Mouse (Mus musculus) regulatory T cell (primary cell): ENCODE measurements around the gene Pcsk5.

Source experiments
- in situ Hi-C: fragments of 300-600 bp; cut with MboI, MseI; formaldehyde crosslinking; loops from one replicate; pipeline ENCODE4 v1.15.1; 2025; ENCODE audit warnings: high pct_unique_total_duplicates

Pcsk5 gene

DNA sequence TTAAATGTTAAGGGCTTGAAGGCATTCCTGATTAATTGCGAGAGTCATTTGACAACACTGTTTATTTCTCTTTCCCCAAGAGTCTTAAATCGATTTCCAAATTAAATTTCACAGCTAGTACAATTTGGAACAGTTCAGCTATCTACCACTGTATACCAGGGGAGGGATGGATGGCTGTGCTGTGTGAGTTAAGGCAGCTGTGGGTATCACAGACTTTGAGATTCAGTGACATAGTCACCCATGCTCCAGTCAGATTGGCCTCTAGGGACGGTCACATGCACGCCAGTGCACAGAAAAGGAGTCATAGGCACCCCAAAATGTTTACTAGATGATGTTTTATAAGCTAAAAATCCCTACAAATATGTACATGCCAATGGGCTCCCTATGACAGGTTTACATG, 260.0 kb downstream of the Pcsk5 start:
- in situ Hi-C loops, result no loop called here

DNA sequence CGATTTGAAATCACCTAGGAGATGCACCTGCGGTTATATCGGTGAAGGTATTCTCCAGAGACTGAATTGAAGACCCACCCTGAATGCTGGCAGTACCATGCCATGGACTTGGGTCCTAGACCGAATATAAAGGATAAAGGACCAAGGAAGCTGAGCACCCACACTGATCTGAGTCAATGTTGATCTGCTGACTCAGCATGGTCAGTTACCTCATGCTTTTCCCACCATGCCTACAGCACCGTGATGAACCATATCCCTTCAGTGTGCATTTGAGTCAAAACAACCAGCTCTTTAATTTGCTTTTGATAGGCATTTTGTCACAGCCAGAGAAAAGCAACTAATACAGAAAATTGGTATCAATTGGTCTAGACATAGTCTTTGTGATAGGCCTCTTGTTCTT, 262.9 kb downstream of the Pcsk5 start:
- in situ Hi-C loops, result no loop called here

DNA sequence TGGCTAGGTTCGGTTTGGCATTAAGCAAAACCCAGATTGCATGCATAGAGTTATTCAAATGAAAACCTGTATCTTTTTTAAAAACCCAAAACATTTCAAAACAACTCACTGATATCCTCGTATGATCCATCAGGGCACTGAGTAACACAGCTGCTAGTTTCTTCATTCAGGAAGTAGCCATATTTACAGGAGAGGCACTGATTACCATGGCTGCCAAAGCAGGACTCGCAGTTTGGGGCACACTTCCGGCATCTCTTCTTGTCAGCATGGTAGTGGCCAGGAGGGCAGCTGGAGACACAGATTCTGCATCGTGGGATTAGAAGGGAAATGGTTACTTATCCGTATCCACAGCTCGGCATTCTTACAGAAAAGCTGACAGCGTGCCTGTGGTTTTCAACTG, 265.1 kb downstream of the Pcsk5 start:
- in situ Hi-C loops, result no loop called here

DNA sequence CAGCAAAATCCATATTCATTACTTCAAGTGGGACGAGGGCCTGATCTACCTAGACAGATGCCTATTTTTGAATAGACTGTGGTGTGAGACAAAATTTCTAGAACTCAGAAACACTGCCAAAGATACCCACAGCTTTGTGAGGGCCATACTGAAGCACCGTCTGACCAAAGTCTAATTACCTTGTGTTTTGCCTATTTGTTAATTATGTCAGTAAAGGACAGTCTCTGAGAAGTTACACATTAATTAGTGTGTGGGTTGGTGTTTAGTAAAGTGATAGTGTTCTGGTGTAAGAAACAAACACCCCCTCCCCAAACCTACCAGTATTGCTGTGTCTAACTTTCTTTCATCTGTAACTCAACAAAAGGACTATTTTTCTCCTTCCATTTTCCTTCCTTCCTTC, 266.5 kb downstream of the Pcsk5 start:
- in situ Hi-C loops, result no loop called here

DNA sequence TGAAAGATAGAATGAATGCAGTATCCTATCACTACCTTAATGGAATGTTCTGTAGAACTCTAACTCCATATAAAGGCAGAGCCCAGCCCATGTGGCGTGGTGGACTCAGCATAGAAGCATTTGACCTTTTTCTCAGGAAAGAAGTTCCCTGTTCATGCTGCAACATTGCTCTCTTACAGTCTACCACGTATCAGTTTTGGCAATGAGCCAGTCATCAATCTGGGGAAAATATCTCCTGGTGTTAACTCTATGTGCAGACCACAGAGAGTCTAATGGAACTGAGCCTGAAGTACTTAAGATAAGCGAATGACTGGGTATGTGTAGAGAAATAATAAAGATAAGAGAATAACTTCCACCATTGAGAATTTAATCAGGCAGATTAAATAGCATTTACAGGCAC, 270.2 kb downstream of the Pcsk5 start:
- in situ Hi-C loops, result no loop called here

DNA sequence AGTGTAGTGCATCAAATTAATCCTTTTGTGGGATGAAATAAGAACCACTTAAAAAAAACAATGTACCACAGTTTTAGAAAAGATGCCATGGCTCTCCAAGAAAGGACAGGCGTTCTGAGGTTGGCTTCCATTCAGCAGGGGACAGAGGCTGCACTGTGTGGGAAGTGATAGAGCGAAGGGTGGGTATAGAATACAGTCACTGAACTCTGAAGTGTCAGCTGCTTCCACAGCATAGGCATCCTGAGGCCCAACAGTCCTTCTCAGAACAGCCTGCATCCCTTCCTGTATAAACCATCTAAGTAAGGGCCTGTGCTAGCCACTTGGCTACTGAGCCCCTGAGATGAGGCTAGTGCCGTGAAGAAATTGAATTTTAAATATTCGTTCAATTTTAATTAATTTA, 271.3 kb downstream of the Pcsk5 start:
- in situ Hi-C loops, result no loop called here

DNA sequence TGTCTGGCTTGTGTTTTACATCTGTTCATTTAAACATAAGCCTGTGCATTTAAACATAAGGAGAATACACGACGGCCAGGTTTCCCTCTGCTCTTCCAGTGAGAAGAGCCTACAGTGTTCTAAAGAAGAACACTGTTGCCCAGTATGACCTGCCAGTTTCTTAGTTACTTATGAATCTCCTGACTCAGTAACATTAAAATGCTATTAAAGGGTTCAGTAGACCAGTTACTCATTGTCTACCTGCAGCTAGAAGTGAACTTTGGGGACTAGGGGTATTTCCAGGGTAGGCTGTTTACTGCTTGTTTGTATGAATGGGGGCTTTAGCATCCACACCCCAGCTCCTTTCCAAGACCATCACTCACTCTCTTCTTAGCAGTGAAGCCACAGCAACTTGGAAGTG, 278.7 kb downstream of the Pcsk5 start:
- in situ Hi-C loops, result no loop called here

DNA sequence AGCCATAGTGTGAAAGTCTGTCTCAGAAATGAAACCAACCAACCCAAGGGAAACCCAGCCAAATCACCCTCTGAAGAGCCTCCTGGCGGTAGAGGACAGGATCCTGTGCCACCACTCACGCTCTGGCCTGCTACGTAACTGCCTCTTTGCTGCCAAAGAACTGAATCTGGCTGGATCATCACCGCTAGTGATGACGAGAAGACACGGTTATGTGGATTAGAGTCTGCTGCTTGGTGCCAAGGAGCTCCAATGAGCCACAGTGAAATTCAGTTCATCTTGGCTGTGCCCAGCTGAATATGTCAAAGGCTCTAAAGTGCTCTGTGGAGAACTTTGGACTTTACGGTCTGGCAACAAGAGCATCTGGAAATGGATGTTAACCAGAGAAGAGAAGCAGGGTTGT, 282.3 kb downstream of the Pcsk5 start:
- in situ Hi-C loops, result no loop called here

DNA sequence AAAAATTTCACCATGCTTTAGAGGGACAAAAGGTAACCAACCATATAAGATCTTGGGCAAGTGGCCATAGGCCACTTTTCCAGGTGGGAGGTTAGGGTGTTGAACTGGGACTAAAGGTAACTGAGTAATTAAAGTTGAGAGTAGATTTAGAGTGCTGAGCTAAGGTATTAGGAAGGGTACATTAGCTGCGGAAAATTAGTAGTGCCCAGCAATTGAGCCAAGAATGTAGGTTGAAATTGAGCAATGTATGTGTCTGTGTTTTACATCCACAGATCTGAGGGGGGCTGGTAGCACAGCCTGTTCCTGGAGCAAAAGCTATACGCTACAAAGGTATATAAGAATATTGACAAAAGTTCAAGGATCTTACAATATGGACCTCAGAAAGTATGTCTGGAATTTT, 282.9 kb downstream of the Pcsk5 start:
- in situ Hi-C loops, result no loop called here

DNA sequence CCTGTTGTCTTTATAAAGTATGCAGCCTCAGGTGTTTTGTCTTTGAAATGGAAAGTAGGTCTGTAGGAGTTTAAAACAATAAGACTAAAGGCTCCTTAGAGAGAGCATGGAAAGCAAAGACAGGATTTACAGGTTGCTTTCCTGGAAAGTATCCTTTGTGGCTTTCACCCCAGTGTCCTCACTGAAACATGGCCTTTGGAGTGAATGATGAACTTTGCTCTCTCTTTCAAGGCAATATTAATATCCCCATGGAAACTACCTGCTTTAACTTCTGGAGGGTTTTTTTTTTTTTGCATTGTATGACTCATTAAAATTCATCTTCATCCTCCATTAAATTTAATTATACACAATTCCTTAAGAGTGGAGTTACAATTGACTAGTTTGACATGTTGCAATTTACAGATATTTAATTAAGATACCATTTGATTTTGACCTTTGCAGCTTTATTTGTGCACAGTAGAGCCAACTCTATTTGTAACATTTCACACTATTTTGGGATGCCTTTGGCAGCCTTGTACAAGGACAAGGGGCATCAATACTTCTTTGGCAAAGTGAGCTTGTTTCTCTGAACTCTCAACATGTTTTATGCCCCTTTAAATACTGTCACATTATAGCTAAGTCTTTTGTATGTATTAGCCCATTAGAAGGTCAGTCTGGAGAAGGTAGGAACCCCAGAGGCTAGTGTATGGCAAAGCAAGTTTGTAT, 283.9 kb downstream of the Pcsk5 start:
- in situ Hi-C loops, result no loop called here

DNA sequence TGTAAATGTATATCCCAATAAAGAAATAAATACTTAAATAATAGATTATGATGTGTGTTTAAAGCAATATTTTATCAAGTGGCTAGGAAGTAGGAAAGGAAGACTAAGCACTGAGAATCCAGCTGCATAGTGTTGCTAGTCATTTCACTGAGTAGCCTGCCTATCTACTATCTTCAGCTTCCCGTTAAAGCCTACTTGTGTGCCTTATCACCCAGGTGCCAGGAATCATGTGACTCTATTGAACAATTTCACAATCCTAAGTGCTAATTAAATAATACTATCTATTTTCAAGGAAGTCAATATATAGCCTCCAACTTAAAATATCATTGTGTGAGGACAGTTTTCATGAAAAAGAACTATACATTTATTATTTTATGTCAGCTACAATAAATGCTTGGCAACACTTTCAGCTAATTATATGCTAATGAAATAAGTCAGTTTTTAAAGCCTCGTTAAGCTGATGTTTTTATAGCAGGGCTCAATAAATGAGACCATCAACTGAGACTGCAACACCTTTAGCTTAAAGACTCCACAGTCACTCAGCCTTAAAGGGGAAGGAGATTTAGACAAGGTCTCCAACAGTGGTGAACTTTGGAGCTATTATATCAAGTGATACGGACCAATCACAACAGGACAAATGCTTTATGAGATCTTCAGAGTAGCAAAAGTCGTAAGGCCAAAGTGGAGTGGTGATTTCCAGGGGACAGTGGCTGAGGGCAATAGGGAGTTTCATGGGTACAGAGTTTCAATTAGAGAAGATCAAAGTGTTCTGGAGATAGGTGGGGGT, 308.5 kb downstream of the Pcsk5 start:
- in situ Hi-C loops, result no loop called here

DNA sequence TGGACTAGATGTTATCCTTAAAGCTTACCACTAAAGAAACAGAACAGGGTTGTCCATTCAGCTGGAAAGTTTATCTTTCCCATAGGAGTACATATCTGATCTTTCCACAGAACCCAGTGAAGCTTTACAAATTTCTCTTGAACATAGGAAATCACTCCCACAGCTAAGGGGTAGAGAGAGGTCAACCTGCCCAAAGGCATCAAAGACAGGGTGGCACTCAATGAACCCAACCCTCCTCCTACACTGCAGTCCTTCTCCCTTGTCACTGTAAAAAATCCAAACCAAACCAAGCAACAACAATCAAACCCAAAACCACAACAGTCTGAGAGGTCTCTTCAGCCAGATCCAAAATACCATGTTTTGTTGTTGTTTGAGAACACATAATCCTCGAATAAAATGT, 311.9 kb downstream of the Pcsk5 start:
- in situ Hi-C loops, result no loop called here

DNA sequence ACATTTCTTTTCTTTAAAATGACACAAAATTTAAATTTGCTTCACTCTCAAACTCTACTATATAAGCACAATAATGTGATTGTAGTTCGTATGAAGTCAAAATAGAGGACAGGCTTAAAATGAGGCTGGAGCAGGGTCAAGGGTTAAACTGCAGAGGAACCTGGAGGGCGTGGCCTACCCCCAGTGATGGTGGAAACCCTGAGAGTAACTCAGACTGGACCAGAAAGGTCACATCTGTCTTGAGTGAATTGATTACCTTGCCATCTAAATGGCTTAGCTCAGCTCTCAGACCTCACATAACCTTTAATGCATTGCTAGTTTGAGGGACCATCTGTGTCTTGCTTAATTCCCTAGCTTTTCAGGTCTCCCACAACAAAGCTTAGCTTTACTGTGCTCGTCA, 323.0 kb downstream of the Pcsk5 start:
- in situ Hi-C loops, result no loop called here

DNA sequence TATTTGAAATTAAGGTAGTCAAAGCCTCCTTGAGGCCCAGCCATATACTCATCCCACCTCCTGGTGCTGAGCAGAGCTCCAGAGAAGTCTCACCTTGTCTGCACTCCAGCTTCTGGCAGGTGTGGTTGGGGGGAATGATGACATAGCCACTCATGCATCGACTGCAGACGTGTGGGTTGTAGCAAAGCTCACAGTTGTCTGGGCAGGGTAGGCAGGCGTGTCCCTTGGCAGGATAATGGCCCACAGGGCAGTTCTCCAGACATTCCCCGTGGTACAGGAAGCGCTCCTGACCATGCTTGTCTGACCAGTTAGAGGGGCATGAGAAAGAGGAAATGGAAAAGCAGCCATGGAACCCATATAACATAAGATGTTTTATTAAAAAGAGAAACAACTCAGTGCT, 326.1 kb downstream of the Pcsk5 start:
- in situ Hi-C loops, result no loop called here

DNA sequence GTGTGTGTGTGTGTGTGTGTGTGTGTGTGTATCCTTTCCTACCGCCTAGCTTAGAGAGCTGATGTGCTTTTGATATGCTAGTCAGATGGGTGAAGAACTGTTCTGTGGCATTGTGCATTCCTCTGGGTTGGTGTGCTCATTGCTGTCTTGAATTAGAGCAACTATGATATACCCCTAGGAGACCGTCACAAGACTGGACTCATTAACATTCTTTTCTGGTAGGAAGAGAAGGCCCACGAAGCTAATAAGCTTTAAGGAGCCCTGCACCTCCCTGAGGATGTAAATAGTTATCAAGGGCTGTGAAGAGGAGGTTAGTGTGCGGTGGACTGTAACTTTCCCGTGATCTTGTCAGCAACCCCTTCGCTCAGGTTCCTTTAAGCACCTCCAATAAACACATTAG, 333.2 kb downstream of the Pcsk5 start:
- in situ Hi-C loops, result no loop called here

DNA sequence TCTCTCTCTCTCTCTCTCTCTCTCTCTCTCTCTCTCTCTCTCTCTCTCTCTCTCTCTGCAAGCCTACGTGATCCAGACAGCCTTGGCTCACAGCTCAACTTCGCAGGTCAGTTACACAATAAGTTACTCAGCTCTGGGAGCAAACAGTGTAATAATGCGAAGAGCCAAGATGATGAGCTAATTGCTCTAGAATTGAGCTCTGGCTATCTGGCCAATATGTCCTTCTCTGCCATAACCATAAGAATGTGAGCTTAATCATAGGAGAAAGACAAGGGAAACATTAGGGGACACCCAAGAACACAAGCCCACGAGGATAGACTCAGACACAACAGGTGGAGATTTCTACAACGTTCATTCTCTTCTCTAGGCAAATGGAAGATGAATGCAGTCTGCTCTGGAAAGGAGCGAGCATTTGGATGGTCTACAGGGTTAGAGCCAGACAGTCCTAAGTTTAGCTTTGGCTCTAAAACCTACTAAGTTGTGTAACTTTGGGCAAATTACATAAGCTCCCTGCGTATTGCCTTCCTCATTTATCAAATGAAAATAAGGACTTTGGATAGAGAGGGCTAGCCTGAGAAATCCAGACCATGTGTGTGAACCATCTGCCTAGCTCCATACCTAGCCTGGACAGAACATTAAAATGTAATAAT, 338.7 kb downstream of the Pcsk5 start:
- in situ Hi-C loops, result no loop called here

DNA sequence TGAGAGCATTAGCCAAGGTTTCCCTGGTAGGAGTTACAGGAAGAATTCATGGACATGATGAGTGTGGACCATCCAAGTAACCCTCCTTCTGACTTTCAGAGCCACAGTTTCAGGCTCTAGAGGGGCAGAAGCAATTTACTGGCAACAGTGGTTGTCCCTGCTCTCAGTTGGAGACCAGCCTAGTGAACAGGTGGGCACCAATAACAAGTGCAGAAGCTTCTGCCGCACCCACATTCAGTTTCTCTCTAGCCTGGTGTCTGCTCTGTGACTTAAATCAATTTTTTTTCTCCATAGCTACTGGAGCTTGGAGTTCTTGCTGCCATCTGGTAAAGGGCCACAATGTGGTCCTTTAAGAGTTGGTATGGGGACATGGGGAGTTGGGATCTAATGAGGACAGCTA, 341.3 kb downstream of the Pcsk5 start:
- in situ Hi-C loops, result no loop called here

DNA sequence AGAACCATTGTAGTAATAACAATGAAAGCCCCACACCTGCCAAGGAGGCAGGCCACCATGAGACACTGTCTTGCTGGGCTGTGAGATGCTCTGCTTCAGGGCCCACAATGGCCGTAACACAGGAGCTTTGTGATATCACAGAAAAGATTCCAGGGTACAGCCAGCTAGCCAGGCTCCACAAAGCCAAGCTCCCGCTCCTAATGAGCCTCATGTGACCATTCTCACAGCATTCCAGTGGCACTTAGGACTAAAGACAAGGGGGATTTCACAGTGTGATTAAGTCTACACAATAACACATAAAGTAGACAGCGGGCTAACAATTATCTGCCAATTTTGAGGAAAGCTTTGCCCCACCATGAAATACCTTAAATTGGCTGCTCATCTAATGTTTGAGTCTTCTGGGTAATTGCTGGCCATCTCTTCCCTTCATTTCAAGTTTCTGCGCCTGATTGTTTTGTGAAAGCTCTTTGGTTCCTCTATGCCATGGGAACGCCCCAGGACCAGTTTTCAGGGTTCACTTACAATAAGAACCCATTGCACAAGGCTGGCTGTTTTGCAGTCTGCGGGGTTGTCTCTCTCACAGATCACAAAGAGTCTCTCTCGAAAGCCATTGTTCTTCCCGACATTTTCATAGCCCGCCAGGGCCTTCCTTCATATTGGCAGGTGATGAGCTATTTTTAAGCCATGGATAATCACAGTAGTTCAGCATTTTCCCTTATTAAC, 345.4 kb downstream of the Pcsk5 start:
- in situ Hi-C loops, result no loop called here

DNA sequence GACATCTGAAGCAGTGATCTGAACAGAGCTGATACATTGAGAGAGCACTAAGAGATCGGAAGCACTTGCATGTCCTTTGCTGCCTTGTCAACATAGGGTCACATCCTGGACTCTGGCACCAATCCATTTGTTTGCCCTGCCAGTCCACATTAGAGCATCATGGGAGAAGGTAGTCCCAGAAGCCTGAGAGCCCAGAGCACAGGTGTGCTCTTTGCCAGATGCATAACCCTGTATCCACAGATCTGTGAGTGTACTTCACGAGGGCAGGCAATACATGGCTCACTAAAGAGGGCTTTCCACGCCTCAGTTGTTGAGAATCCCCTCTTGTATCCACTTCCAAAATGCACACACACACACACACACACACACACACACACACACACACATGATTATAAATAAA, 346.1 kb downstream of the Pcsk5 start:
- in situ Hi-C loops, result no loop called here

DNA sequence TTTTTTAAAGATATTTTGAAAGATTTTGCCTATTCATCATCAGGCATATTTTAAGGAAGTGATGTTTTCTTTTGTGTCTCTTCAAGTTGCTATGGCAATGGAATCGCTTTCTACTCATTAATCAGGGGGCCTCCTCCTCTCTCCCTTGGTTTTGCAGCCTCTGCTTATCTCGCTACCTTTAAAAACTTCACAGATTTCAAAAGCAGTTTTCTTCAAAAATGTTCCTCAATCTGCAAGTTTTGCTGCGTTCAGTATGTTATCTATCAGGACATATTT, 347.6 kb downstream of the Pcsk5 start:
- in situ Hi-C loops, result no loop called here

DNA sequence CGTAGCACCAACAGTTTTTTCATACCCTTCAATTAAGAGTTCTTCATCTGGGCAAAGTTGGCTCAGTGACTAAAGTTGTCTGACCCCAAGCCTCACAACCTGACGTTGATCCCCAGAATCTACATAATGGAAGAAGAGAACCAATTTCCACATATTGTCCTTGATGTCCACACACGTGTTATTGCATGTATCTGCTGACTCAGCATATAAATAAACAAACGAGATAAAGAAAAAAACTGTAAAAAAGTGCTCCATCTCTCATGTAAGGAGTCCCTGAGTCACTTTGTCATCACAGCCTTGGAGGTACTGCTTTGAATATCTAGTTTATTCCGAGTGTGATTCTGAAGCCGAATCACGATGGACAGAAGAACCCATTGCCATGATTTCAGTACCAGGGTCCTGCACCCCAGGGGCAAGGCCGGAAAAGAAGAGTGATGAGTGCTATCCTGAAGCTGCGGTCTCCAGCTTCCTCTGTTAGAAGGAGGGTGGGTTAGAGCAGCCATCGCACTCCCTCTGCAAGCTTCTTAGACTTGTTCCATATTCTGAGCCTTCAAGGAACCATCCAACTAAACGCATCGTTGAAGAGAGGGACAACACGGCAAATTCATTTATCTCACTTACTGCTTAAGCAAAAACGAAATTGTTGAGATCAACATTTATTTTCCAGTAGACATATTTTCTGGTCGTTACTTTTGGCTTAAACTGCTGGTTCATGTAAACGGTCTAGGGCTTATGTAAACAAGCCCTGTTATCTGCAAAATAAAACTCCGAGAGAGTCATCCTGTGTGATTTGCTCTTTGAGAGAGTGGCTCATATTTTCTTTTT, 348.2 kb downstream of the Pcsk5 start:
- in situ Hi-C loops, result no loop called here
